Mouse (Mus musculus): ENCODE results near the gene Prkd3. TPM values are rescaled to one million over a fixed set of nuclear protein-coding genes. Genes with fewer than 3 reads are reported as not detected.

Prkd3 gene
- polyA plus RNA-seq, 1 experiment from 2014 or later: 9.4 TPM

- no peaks in the 10 kb centered on the region for H3K9me3 ChIP-seq (replicated peaks)
- H3K27me3 ChIP-seq (replicated peaks): no peaks in the 10 kb centered on the region
- ATAC-seq (ENCODE audit: low FRiP score): no peak
- H3K27ac ChIP-seq (replicated peaks): no peak overlapping the region
- H3K36me3 ChIP-seq: peaks cover 15% of the 10 kb centered on the region
- H3K9ac ChIP-seq (replicated peaks): no peak overlapping the region
- no peak overlapping the region for H3K4me3 ChIP-seq (replicated peaks)
- H3K4me2 ChIP-seq: no peak overlapping the region
- H3K4me1 ChIP-seq: no peaks in the 10 kb centered on the region
- 94% methylated on average over 11 of the region's 11 CpGs for WGBS
Observed at GRCm38 (mm10) chr17:78966092-78966883, 54.3 kb downstream of the Prkd3 start.

- no peak for ATAC-seq (ENCODE audit: low FRiP score)
- WGBS: 79% methylated on average over 1 of the region's 1 CpGs
- no peaks in the 10 kb centered on the region for H3K27me3 ChIP-seq (replicated peaks)
- no peaks in the 10 kb centered on the region for H3K4me1 ChIP-seq
- no peaks in the 10 kb centered on the region for H3K9me3 ChIP-seq (replicated peaks)
- H3K27ac ChIP-seq (replicated peaks): no peak overlapping the region
- H3K36me3 ChIP-seq: peaks cover 20% of the 10 kb centered on the region
- no peak overlapping the region for H3K9ac ChIP-seq (replicated peaks)
- H3K4me2 ChIP-seq: no peak overlapping the region
- H3K4me3 ChIP-seq (replicated peaks): no peak overlapping the region
Observed at GRCm38 (mm10) chr17:78964387-78964786, 56.2 kb downstream of the Prkd3 start.

DNA sequence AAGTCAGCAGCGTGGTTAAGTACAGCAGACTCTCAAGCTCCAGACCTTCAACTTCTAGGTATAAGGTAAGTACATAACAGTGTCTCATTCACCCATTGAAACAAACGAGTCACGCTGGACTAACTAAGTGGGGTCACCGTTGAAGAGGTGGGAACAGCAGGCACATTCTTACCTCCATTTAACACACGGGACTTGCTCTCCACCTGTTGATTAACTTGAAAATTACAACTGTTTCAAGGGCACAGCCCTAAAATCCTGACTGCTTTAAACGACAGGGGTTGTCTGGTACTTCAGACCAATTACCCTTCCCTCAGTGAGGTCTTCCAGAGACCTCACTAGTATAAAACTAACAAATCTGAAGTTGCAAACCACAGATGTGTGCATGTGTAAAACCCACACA lies 61.1 kb downstream of the Prkd3 start:
- Histone ChIP-seq H3K4me3 (replicated peaks) (no peak overlapping the region), H3K4me1 (no peaks in the 10 kb centered on the region), H3K9me3 (replicated peaks) (no peaks in the 10 kb centered on the region), H3K4me2 (no peak overlapping the region), H3K27ac (replicated peaks) (no peak overlapping the region), H3K27me3 (replicated peaks) (no peaks in the 10 kb centered on the region), H3K9ac (replicated peaks) (no peak overlapping the region), H3K36me3 (peaks cover 35% of the 10 kb centered on the region)
- WGBS: 80% methylated on average over 6 of the region's 6 CpGs
- ATAC-seq (ENCODE audit: low FRiP score): no peak

GRCm38 (mm10) chr17:78953240-78953639 lies 67.4 kb downstream of the Prkd3 start:
- H3K4me2 ChIP-seq: no peak overlapping the region
- no peak overlapping the region for H3K4me3 ChIP-seq (replicated peaks)
- peaks cover 47% of the 10 kb centered on the region for H3K36me3 ChIP-seq
- H3K9me3 ChIP-seq (replicated peaks): no peaks in the 10 kb centered on the region
- no peak for ATAC-seq (ENCODE audit: low FRiP score)
- WGBS: 92% methylated on average over 8 of the region's 8 CpGs
- H3K27ac ChIP-seq (replicated peaks): no peak overlapping the region
- no peaks in the 10 kb centered on the region for H3K27me3 ChIP-seq (replicated peaks)
- H3K9ac ChIP-seq (replicated peaks): no peak overlapping the region
- no peaks in the 10 kb centered on the region for H3K4me1 ChIP-seq

GRCm38 (mm10) chr17:78952070-78952469 lies 68.5 kb downstream of the Prkd3 start:
- H3K36me3 ChIP-seq: peaks cover 49% of the 10 kb centered on the region
- 92% methylated on average over 5 of the region's 5 CpGs for WGBS
- H3K9me3 ChIP-seq (replicated peaks): no peaks in the 10 kb centered on the region
- H3K9ac ChIP-seq (replicated peaks): no peak overlapping the region
- no peaks in the 10 kb centered on the region for H3K4me1 ChIP-seq
- no peak overlapping the region for H3K4me2 ChIP-seq
- H3K27me3 ChIP-seq (replicated peaks): no peaks in the 10 kb centered on the region
- no peak overlapping the region for H3K27ac ChIP-seq (replicated peaks)
- ATAC-seq (ENCODE audit: low FRiP score): no peak
- no peak overlapping the region for H3K4me3 ChIP-seq (replicated peaks)

- no peak for ATAC-seq (ENCODE audit: low FRiP score)
- Histone ChIP-seq H3K4me2 (no peak overlapping the region), H3K27ac (replicated peaks) (no peak overlapping the region), H3K36me3 (peaks cover 52% of the 10 kb centered on the region), H3K27me3 (replicated peaks) (no peaks in the 10 kb centered on the region), H3K4me1 (no peaks in the 10 kb centered on the region), H3K9ac (replicated peaks) (no peak overlapping the region), H3K4me3 (replicated peaks) (no peak overlapping the region), H3K9me3 (replicated peaks) (no peaks in the 10 kb centered on the region)
- 94% methylated on average over 5 of the region's 5 CpGs for WGBS
Observed at GRCm38 (mm10) chr17:78951225-78951624, 69.4 kb downstream of the Prkd3 start.

DNA sequence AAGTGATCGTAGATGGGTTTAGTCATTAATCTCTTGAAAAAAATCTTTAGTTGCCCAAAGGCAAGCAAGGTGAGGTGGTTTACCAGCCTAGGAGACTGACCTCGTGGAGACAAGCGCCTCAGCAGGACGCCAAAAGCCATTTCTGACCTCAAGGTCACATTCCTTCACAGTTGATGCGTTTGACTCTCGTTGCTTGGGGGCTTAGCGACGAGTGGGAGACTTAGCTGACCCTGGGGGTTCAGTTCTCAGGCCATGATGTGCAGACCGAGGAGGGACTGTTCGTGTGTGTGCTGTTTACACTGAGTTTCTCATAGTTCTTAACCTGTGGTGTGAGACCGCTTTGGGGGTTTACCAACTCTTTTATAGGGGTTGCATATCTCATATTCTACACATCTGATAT lies 78.0 kb downstream of the Prkd3 start:
- ATAC-seq (ENCODE audit: low FRiP score): no peak
- no peak overlapping the region for H3K4me2 ChIP-seq
- no peak overlapping the region for H3K9ac ChIP-seq (replicated peaks)
- H3K9me3 ChIP-seq (replicated peaks): no peaks in the 10 kb centered on the region
- 74% methylated on average over 11 of the region's 11 CpGs for WGBS
- H3K4me3 ChIP-seq (replicated peaks): no peak overlapping the region
- H3K36me3 ChIP-seq: peaks cover 52% of the 10 kb centered on the region
- no peak overlapping the region for H3K27ac ChIP-seq (replicated peaks)
- peaks cover 6% of the 10 kb centered on the region for H3K4me1 ChIP-seq
- no peaks in the 10 kb centered on the region for H3K27me3 ChIP-seq (replicated peaks)

- Histone ChIP-seq H3K9ac (replicated peaks) (no peak overlapping the region), H3K27me3 (replicated peaks) (no peaks in the 10 kb centered on the region), H3K4me3 (replicated peaks) (no peak overlapping the region), H3K4me1 (peaks cover 31% of the 10 kb centered on the region), H3K9me3 (replicated peaks) (no peaks in the 10 kb centered on the region), H3K4me2 (no peak overlapping the region), H3K36me3 (peaks cover 43% of the 10 kb centered on the region), H3K27ac (replicated peaks) (no peak overlapping the region)
- 92% methylated on average over 4 of the region's 4 CpGs for WGBS
- ATAC-seq (ENCODE audit: low FRiP score): no peak
Observed at GRCm38 (mm10) chr17:78938927-78939326, 81.7 kb downstream of the Prkd3 start.

DNA sequence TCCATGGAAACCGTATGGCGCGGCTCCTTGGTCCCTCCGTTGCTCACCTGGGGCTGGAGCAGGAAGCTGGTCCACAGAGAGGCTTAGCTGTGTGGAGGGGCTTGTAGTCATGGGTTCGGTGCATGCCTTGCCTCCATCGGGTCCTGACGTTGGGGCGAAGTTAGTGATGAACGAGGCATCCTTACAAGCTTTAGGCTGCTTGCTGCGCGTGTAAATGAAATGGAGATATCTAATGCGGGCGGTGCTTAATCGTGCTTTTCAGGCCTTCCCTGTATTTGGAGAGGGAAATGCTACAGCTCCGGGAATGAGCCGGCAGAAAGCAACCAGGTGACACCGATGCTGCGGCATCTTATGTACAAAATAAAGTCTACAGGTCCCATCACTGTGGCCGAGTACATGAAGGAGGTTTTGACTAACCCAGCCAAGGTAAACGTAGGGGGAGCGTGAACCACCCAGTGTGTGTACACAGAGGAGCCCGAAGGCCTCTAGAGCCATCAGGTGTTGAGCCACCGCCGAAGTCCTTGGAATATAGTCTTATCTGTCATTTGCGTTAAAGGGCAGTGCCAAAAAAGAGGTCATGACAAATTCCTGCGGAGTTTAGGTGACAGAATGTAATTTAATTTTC lies 83.3 kb downstream of the Prkd3 start:
- WGBS: 8% methylated on average over 26 of the region's 26 CpGs
- H3K36me3 ChIP-seq: peaks cover 42% of the 10 kb centered on the region

GRCm38 (mm10) chr17:78936466-78937228 lies 84.0 kb downstream of the Prkd3 start, which contains the start of the genes Cebpz and Ndufaf7:
TSS of gene Cebpz (minus strand) at chr17:78937066.
TSS of gene Ndufaf7 (plus strand) at chr17:78937136.
- Histone ChIP-seq H3K36me3 (peaks cover 42% of the 10 kb centered on the region), H3K27ac (replicated peaks) (peak within 1 kb of the TSS; percentile 85), H3K9me3 (replicated peaks) (no peaks in the 10 kb centered on the region), H3K4me1 (peaks cover 44% of the 10 kb centered on the region), H3K4me2 (peak within 1 kb of the TSS; percentile 75), H3K4me3 (replicated peaks) (peak within 1 kb of the TSS; percentile 93), H3K9ac (replicated peaks) (peak within 1 kb of the TSS; percentile 83), H3K27me3 (replicated peaks) (no peaks in the 10 kb centered on the region)
- under 1% methylated on average over 45 of the region's 45 CpGs for WGBS
- ATAC-seq (ENCODE audit: low FRiP score): peak; percentile 100

More for the DNA sequence above, 83.3 kb downstream of the Prkd3 start:
- H3K9me3 ChIP-seq (replicated peaks): no peaks in the 10 kb centered on the region
- H3K4me3 ChIP-seq (replicated peaks): peak overlapping the region; percentile 93
- peak overlapping the region; percentile 75 for H3K4me2 ChIP-seq
- H3K4me1 ChIP-seq: peaks cover 44% of the 10 kb centered on the region
- peak overlapping the region; percentile 83 for H3K9ac ChIP-seq (replicated peaks)
- peak; percentile 60 for ATAC-seq (ENCODE audit: low FRiP score)
- H3K27me3 ChIP-seq (replicated peaks): no peaks in the 10 kb centered on the region
- peak overlapping the region; percentile 85 for H3K27ac ChIP-seq (replicated peaks)

DNA sequence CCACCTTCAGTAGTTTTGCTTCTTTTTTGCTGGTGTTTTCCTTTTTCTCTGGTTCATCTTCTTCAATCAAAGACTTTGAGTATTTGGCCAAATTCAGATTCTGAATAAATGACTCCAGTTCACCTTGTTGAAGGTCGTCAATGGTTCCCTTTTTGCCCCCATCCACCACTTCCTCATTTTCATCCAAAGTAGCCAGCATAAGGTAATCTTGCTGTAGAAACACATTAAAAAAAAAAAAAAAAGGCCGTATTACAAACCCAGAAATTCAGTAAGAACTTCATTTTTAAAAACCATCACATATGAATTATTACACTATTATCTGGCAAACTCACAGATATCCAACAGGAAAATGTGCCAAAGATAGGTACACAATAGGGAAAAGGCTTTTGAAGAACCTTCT lies 84.8 kb downstream of the Prkd3 start:
- H3K9me3 ChIP-seq (replicated peaks): no peaks in the 10 kb centered on the region
- 91% methylated on average over 2 of the region's 2 CpGs for WGBS
- no peak for ATAC-seq (ENCODE audit: low FRiP score)
- H3K4me1 ChIP-seq: peaks cover 44% of the 10 kb centered on the region
- H3K9ac ChIP-seq (replicated peaks): peak overlapping the region; percentile 83
- H3K4me3 ChIP-seq (replicated peaks): peak overlapping the region; percentile 93
- H3K4me2 ChIP-seq: peak overlapping the region; percentile 75
- H3K27ac ChIP-seq (replicated peaks): no peak overlapping the region
- peaks cover 46% of the 10 kb centered on the region for H3K36me3 ChIP-seq
- H3K27me3 ChIP-seq (replicated peaks): no peaks in the 10 kb centered on the region
